Mouse (Mus musculus) heart, postnatal 14 days (tissue): ENCODE data around the gene Efcab11. TPM values are rescaled to one million over a fixed set of nuclear protein-coding genes. Genes with fewer than 3 reads are reported as not detected.

ENCODE experiments used
- DNase-seq, 2 experiments: peaks; one replicate each; pipeline ENCODE4 v3.0.0; 2021 to 2022
- intact Hi-C: fragments of 180-260 bp; cut with DNase I; formaldehyde crosslinking; loops from one replicate; pipeline ENCODE4 v1.15.1; 2025
- total RNA-seq, 2 experiments: library from RNA; stranded (reverse); gene quantifications; 2 replicates each; pipeline ENCODE4 v1.2.3; 2021

The Efcab11 gene
- total RNA-seq, 2 experiments from 2014 or later = 0.62 to 0.90 TPM

DNA sequence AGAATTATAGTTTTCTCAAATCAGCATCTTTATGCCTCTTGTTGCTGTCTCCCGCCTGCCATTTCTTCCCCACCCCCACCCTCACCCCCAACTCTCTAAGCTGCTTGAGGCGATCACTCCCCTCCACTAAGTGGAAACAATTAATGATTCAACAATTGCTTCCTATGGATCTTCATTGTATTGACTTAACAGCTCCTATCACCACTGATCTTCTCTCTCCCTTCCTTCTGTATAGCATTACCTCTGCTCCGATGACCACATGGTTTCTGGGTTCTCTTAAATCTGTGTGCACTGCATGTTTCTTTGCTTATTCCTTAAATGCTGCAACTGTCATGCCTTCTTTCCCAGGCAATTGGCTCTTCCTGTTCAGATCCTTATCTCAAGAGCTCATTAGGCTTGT lies 120.2 kb downstream of the Efcab11 start:
- intact Hi-C loops = no loop called here
- no peak for DNase-seq

GRCm38 (mm10) chr12:99757754-99758526 lies 126.3 kb downstream of the Efcab11 start:
- intact Hi-C loops = no loop called here
- DNase-seq = peak in 1 of 2 experiments; percentile 21

GRCm38 (mm10) chr12:99756914-99757687 lies 127.1 kb downstream of the Efcab11 start:
- intact Hi-C loops = no loop called here
- DNase-seq = no peak

DNA sequence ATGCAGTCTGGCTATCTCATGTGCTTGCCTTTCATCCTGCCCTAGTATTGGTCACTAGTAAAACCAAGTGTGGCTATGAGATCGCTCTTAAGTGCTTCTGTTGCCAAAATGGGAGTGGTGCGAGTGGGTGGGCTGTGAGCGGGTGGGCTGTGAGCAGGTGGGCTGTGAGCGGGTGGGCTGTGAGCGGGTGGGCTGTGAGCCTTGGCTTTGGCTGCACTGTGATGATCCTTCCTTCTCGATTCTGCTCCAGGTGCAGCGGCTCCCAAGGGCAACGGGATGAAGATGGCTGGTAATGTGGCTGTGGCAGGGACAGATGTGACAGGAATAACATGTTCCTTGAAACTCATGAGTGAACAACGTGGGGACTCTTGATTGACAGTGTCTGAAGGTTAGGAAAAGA lies 128.0 kb downstream of the Efcab11 start:
- intact Hi-C loops = no loop called here
- no peak for DNase-seq

DNA sequence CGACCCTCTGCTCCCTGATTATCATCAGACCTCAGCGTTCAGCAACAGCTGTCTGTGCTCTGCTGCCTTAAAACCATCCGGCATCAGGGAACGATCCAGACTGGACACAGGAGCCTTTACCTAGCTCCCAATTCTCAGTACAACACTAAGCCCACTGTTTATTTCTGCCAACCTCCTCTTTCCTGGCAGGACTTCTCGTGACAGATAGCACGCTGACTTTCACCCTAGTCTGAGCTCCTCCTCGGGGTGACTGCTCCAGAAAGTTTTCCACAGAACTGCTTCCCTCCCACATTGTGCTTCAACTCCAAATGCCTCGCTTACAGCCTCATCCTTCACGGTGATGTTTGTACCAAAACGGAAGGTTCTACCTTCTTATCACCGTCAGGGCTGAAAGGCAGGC lies 131.3 kb downstream of the Efcab11 start:
- no peak for DNase-seq
- intact Hi-C loops = no loop called here

DNA sequence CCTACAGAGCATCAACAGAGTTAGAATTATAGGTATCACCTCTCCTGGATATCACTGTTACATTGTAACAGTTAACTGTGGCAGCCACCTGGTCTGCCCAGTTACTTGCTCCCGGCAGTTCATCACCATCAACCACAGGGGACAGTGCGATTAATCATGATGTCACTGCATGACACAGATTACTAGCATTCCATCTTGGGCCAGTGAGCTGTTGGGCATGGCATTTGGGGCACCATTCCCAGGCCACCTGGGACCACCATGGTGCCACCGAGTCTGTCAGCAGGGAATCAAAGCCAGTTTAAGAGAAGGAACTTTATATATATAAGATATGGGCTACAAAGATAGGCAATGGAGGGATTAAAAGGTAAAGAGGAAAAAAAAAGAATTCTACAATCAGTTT lies 134.8 kb downstream of the Efcab11 start:
- intact Hi-C loops = no loop called here

DNA sequence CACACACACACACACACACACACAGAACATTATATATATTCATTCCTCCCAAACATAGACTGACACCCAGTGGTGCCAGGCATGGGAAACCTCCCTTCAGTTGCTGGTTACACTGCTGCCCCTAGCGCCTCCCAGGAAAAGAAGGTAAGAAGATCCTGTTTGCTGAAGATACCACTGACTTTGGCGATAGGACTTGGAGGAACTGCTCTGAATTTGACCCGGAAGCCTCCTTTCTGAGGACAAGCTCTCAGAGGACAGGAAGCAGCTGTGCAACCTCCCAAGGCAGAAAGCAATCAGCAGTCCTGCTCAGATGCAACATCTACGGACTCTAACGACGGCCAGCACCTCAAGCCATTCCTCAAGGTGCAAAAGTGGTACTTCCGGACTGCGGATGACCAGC lies 142.6 kb downstream of the Efcab11 start:
- no peak for DNase-seq
- intact Hi-C loops = no loop called here

More for the DNA sequence above, 134.8 kb downstream of the Efcab11 start:
- no peak for DNase-seq

GRCm38 (mm10) chr12:99739211-99739610 lies 145.0 kb downstream of the Efcab11 start:
- no peak for DNase-seq
- intact Hi-C loops = no loop called here

- DNase-seq = no peak
- intact Hi-C loops = no loop called here
These were observed 146.0 kb downstream of the Efcab11 start for GRCm38 (mm10) chr12:99738256-99738655.

DNA sequence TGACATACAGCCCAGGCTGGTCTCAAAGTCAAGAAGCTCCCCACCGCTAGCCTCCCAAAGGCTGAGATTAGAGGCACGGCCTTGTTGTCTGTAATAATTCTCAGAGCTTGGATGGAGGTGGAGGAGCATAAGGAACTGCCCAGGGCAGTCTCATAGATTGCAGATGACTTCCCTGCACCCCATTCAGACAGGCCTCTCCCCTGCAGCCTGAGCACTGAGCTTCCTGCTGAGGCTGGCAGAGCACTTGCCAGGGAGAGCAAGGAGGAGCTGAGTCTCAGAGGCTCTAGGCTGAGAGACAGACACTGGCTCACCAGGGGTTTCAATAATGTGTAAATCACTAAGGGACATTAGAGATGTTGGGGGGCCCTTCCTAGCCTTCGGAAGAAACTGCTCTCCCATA lies 147.3 kb downstream of the Efcab11 start:
- intact Hi-C loops = no loop called here
- DNase-seq = no peak

- no peak for DNase-seq
These were observed 149.1 kb downstream of the Efcab11 start for GRCm38 (mm10) chr12:99735172-99735571.

DNA sequence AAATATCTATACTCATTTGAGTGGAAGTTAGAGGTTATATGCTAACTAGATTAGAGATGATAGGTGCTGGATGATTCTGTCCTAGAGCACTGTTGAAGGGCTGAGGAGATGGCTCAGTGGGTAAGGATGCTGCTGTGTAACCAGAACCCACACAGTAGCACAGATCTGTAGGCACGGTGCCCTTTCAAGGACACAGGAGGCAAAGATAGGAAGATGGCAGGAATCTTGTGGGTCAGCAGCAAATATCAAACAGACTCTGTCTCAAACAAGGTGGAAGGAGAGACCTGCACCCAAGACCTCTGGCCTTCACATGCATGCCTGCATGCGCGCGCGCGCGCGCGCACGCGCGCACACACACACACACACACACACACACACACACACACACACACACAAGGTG lies 160.0 kb downstream of the Efcab11 start:
- intact Hi-C loops = no loop called here
- DNase-seq = no peak

More at GRCm38 (mm10) chr12:99735172-99735571, 149.1 kb downstream of the Efcab11 start:
- intact Hi-C loops = no loop called here

- no peak for DNase-seq
- intact Hi-C loops = no loop called here
These were observed 160.4 kb downstream of the Efcab11 start for GRCm38 (mm10) chr12:99723791-99724190.

DNA sequence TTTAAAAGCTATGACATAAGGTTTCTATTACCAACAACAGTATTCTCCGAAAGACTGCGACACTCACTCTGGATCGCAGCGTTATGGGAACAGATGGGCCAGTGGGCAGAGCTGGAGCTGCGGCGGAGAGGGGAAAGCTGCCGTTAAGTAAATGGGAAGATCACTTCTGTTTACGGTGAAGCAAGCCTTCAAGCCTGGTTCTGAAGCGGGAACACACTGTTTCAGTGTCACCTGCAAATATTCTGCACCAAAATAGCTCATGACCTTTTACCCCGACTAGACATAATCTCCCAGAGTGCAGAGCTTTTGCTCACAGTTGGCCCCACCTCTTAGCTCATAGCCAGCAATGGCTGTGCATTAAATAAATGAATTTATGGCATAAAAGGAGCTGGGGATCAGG lies 162.9 kb downstream of the Efcab11 start:
- no peak for DNase-seq
- intact Hi-C loops = no loop called here

- DNase-seq = no peak
- intact Hi-C loops = no loop called here
These were observed 164.5 kb downstream of the Efcab11 start for GRCm38 (mm10) chr12:99719777-99720176.

GRCm38 (mm10) chr12:99718161-99718560 lies 166.1 kb downstream of the Efcab11 start:
- no peak for DNase-seq
- intact Hi-C loops = no loop called here

GRCm38 (mm10) chr12:99716038-99716610 lies 168.1 kb downstream of the Efcab11 start:
- DNase-seq = peak; percentile 55 to 76
- intact Hi-C loops = no loop called here

GRCm38 (mm10) chr12:99715129-99716037 lies 168.9 kb downstream of the Efcab11 start:
- DNase-seq = peak in 1 of 2 experiments; percentile 23
- intact Hi-C loops = no loop called here

GRCm38 (mm10) chr12:99712214-99712613 lies 172.0 kb downstream of the Efcab11 start:
- intact Hi-C loops = no loop called here
- DNase-seq = no peak

DNA sequence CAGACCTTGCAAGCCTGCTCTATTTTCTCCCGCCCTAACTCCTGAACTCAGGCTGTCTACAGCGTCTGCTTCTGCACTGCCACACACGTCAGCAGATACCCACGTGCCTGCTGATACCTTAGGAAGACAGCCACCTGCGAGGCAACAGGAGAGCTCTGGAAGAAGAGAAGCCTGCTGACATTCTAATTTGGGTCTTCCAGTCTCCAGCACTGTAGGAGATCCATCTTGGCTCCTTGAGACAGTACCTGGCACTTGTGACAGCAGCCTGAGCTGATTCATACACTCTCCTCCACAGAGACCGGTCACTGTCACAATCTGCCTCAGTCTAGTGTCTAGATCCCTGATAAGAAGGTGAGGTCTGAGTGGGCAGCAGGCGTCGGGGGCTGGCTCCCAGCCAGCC lies 182.0 kb downstream of the Efcab11 start:
- no peak for DNase-seq
- intact Hi-C loops = no loop called here
